Mouse (Mus musculus) lung, embryonic 16.5 days (tissue): ENCODE data around the gene BC030499. TPM values are rescaled to one million over a fixed set of nuclear protein-coding genes. Genes with fewer than 3 reads are reported as not detected.

Experiments used
- ATAC-seq: fragments of 200-750 bp; cut with Nextera tagmentation; 2 replicates; pipeline ENCODE4 v1.8.0; 2017; ENCODE audit warnings: low read depth, mild to moderate bottlenecking, moderate library complexity
- H3K27ac ChIP-seq: fragments of 300-500 bp; sonication (generic); 2 replicates; pipeline ENCODE4 v1.5.1; 2014; ENCODE audit warnings: mild to moderate bottlenecking, control low read depth, low read length
- H3K27me3 ChIP-seq: fragments of 300-500 bp; sonication (generic); 2 replicates; pipeline ENCODE4 v1.6.1; 2014; ENCODE audit warnings: low read depth, low read length, mixed read lengths; ENCODE audit not compliant: control insufficient read depth, insufficient read depth
- H3K36me3 ChIP-seq: fragments of 300-500 bp; sonication (generic); 2 replicates; pipeline ENCODE4 v1.6.1; 2014; ENCODE audit warnings: low read length; ENCODE audit not compliant: control insufficient read depth, insufficient read depth
- H3K4me1 ChIP-seq: fragments of 300-500 bp; sonication (generic); replicated peaks from 2 replicates; pipeline ENCODE4 v1.6.1; 2014; ENCODE audit warnings: low read length, mixed read lengths; ENCODE audit not compliant: control insufficient read depth, insufficient read depth
- H3K4me2 ChIP-seq: fragments of 300-500 bp; sonication (generic); 2 replicates; pipeline ENCODE4 v1.6.1; 2014; ENCODE audit warnings: low read depth, low read length, control low read depth
- H3K4me3 ChIP-seq: fragments of 300-500 bp; sonication (generic); 2 replicates; pipeline ENCODE4 v1.5.1; 2014; ENCODE audit warnings: mild to moderate bottlenecking, low read length, control low read depth
- H3K9ac ChIP-seq: fragments of 300-500 bp; sonication (generic); 2 replicates; pipeline ENCODE4 v1.6.1; 2014; ENCODE audit warnings: low read length, control low read depth
- H3K9me3 ChIP-seq: fragments of 300-500 bp; sonication (generic); 2 replicates; pipeline ENCODE4 v1.6.1; 2016; ENCODE audit warnings: low read length; ENCODE audit not compliant: control insufficient read depth
- WGBS: fragments of 180-500 bp; shearing (Covaris S2); extraction: QIAGEN DNeasy Blood & Tissue Kit; methylation state at CpG from one replicate; pipeline ENCODE4 v1.1.7; 2014; 5-methylcytosine and 5-hydroxymethylcytosine counted together
- polyA plus RNA-seq: library from polyadenylated mRNA; unstranded; fragments of >200 nt; fragmentation: Nextera tagmentation; extraction: Ambion mirVana; gene quantifications from 2 replicates; pipeline ENCODE4 v1.2.1, GENCODE M21; 2015

Gene BC030499
- polyA plus RNA-seq, 1 experiment from 2014 or later: 0.13 TPM

DNA sequence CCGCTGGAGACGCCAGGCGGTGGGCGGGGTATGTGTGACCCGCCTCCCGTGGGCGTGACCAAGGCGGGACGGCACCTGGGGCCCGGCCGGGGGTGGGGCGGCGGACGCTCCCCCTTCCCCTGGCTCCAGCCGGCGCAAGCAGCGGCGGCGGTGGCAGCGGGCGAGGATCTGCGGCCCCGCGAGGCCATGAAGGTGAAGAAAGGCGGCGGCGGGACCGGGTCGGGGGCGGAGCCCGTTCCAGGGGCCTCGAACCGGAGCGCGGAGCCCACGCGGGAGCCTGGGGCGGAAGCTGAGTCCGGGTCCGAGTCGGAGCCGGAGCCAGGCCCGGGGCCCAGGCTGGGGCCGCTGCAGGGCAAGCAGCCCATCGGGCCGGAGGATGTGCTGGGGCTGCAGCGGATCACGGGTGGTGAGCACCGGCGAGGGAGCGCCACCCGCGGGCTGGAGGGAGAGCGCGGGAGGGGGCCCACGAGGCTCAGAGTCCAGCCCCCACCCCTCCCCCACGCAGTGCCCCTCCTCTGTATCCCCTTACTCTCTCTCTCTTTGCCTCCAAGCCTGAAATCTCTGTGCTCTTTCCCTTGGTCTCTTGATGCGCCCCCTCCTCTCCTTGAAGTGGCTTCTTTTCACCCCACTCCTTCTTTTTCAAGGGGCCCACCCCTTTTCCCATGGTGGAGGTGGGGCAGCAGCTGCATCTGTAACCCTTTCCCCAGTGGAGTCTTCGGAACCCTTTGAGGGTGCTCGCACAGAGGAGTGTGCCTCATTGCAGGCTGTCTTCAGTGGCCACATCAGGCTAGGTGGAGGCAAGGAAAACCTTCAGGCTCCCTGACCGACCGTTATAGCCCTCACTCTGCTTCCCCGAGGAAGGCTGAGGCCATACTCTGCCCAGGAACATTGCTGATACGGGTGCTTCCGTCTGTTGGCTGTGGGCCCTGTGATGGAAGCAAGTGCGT is 53.0 kb downstream of the BC030499 start, which contains the start of gene Unc119:
Gene Unc119, plus strand, starts transcription at position 102 of the 947 bp plus-strand sequence.
- Histone ChIP-seq H3K9ac (peak within 1 kb of the TSS; percentile 87), H3K27ac (peak within 1 kb of the TSS; percentile 32), H3K27me3 (no peaks in the 10 kb centered on the region), H3K9me3 (no peaks in the 10 kb centered on the region), H3K4me3 (peak within 1 kb of the TSS; percentile 78), H3K4me1 (peaks cover 19% of the 10 kb centered on the region), H3K36me3 (peaks cover 5% of the 10 kb centered on the region; the same call in 1 of the 2 replicates), H3K4me2 (peak within 1 kb of the TSS; percentile 92)
- under 1% methylated on average over 54 of the region's 66 CpGs for WGBS
- ATAC-seq: peak; percentile 87

DNA sequence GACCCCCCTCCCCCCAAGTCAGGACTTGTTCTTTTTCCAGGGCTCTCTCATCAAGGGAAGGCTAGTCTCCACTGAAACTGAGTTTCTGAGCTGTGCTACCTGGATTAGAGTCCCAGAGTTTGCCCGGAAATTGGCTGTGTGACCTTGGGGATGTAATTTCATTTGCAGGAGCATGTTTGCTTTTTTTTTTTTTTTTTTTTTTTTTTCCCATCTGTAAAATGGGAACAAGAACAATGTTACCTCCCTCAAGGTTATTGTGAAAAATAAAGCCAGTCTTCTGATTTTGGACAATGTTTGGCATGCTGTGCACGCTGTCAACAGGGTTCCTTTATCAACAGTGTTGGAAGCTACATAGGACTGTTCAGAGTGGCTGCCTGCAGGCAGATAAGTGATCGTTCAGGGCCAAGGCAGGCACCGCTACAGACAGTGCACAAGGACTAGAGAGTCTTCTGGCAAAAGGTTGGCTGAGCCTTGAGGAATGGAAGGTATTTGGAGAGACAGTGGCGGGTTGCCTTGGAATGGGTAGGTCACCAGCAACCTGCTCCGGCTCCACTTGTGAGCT is 53.8 kb downstream of the BC030499 start:
- no peak for ATAC-seq
- H3K9me3 ChIP-seq: no peaks in the 10 kb centered on the region
- H3K27ac ChIP-seq: peak overlapping the region; percentile 32; the same call in 1 of the 2 replicates
- peak overlapping the region; percentile 87; the same call in 1 of the 2 replicates for H3K9ac ChIP-seq
- WGBS: 62% methylated on average over 6 of the region's 6 CpGs
- H3K36me3 ChIP-seq: peaks cover 2% of the 10 kb centered on the region; the same call in 1 of the 2 replicates
- peak overlapping the region; percentile 92 for H3K4me2 ChIP-seq
- peak overlapping the region; percentile 78 for H3K4me3 ChIP-seq
- H3K27me3 ChIP-seq: no peaks in the 10 kb centered on the region
- H3K4me1 ChIP-seq: peaks cover 20% of the 10 kb centered on the region

DNA sequence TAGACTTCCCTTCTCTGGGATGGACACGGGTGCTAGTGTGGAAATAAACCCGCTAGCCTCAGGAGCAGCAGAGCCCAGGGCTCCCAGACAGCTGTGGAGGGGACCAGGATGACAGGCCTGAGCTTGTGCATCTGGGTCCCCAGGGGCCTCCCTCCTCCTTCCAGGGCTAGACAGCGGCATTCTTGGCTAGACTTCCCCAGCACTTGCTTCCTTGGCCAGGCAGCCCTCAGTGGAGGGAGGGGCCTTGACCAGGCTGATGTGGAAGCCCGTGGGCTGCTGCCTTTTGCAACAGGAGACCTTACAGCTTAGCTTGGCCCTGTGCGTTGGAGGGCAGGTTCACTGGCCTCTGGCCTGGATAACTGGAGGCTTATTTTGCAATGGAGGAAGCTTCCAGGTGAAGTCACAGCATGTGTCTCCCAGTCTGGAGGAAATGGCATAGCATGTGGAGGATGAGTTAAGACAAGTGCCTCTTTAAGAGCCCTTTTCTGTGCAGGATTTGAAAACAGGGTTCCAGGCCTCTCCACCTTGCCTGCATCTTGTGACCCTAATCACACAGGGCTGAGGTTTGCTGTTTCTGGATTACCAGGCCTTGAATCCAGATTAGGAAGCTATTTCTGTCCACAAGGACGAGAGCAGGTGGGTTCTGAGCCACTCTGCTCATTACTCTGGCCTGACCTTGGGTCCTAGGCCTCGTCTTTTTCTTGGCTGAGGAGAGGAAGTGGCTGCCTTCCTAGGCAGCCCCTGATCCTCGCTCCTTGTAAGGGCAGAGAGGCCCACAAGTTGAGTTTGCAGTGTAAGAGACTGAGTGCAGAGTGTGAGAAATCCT is 54.5 kb downstream of the BC030499 start:
- Histone ChIP-seq H3K4me1 (peaks cover 25% of the 10 kb centered on the region), H3K27ac (peak overlapping the region; percentile 20; the same call in 1 of the 2 replicates), H3K9me3 (no peaks in the 10 kb centered on the region), H3K4me3 (peak overlapping the region; percentile 7; the same call in 1 of the 2 replicates), H3K4me2 (peak overlapping the region; percentile 92; the same call in 1 of the 2 replicates), H3K36me3 (no peaks in the 10 kb centered on the region), H3K9ac (0 out of 2 replicates have a peak overlapping the region, but pooled peaks have one; percentile 13), H3K27me3 (no peaks in the 10 kb centered on the region)
- WGBS: 39% methylated on average over 8 of the region's 8 CpGs
- ATAC-seq: peak; percentile 38

DNA sequence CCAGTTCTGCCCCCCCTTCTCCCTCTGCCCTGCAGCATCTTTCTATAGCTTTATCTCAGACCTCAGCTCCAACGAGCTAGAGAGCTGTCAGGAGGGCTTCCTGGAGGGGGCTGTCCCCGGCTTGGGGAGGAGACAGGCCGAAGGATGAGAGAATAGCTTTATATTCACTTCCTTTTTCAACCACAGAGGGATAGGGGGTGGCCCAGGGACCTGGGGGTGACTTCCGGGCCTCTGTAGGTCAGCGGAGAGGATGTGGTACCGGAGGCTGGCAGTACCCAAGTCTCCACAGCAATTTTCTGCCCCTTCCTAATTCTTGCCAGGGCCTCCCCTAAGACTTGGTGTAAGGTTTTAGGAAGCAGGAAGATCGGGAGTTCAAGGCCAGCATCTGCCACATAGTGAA is 55.2 kb downstream of the BC030499 start:
- peaks cover 25% of the 10 kb centered on the region for H3K4me1 ChIP-seq
- no peak for ATAC-seq
- no peaks in the 10 kb centered on the region for H3K36me3 ChIP-seq
- no peak overlapping the region for H3K4me3 ChIP-seq
- H3K27ac ChIP-seq: no peak overlapping the region
- no peak overlapping the region for H3K4me2 ChIP-seq
- H3K9me3 ChIP-seq: no peaks in the 10 kb centered on the region
- H3K9ac ChIP-seq: no peak overlapping the region
- H3K27me3 ChIP-seq: no peaks in the 10 kb centered on the region
- WGBS: 64% methylated on average over 7 of the region's 7 CpGs

Other genes with a start within 250 kb of the BC030499 start
- gene Eral1, start 210.5 kb upstream of the BC030499 start, polyA plus RNA-seq: 35.0 and 35.1 TPM in 2 replicates
- 13.6 and 17.1 TPM in 2 replicates for gene Fam222b, start 196.2 kb upstream of the BC030499 start, polyA plus RNA-seq
- gene Traf4, start 125.3 kb upstream of the BC030499 start, polyA plus RNA-seq: 84.2 and 96.3 TPM in 2 replicates
- 20.6 and 22.3 TPM in 2 replicates for gene Nek8, start 114.2 kb upstream of the BC030499 start, polyA plus RNA-seq
- gene Tlcd1, start 114.1 kb upstream of the BC030499 start, polyA plus RNA-seq: 24.4 and 25.9 TPM in 2 replicates
- gene Rpl23a, start 107.3 kb upstream of the BC030499 start, polyA plus RNA-seq: 1,346 and 1,426 TPM in 2 replicates
- gene Rab34, start 102.4 kb upstream of the BC030499 start, polyA plus RNA-seq: 117 and 129 TPM in 2 replicates
- 5.3 and 6.8 TPM in 2 replicates for gene Proca1, start 97.4 kb upstream of the BC030499 start, polyA plus RNA-seq
- gene Sdf2, start 45.1 kb upstream of the BC030499 start, polyA plus RNA-seq: 81.9 and 84.7 TPM in 2 replicates
- 24.6 and 26.2 TPM in 2 replicates for gene Supt6, start 44.9 kb upstream of the BC030499 start, polyA plus RNA-seq
- gene 2610507B11Rik, start 29.1 kb upstream of the BC030499 start, polyA plus RNA-seq: 59.5 and 63.5 TPM in 2 replicates
- 44.9 and 46.7 TPM in 2 replicates for gene Spag5, start 10.7 kb downstream of the BC030499 start, polyA plus RNA-seq
- gene Aldoc, start 32.1 kb downstream of the BC030499 start, polyA plus RNA-seq: 8.9 and 12.1 TPM in 2 replicates
- gene Pigs, start 37.6 kb downstream of the BC030499 start, polyA plus RNA-seq: 81.8 and 84.8 TPM in 2 replicates
- gene Unc119, start 52.6 kb downstream of the BC030499 start, polyA plus RNA-seq: 26.6 and 27.2 TPM in 2 replicates
- gene Foxn1, start 95.7 kb downstream of the BC030499 start, polyA plus RNA-seq: 0.77 and 1.2 TPM in 2 replicates
- gene Slc13a2, start 131.4 kb downstream of the BC030499 start, polyA plus RNA-seq: 0.15 and 0.47 TPM in 2 replicates
- gene Slc46a1, start 174.9 kb downstream of the BC030499 start, polyA plus RNA-seq: 12.2 TPM in 2 replicates
- 0.97 and 1.2 TPM in 2 replicates for gene Sarm1, start 206.9 kb downstream of the BC030499 start, polyA plus RNA-seq
- 1.5 and 14.5 TPM in 2 replicates for gene Vtn, start 208.2 kb downstream of the BC030499 start, polyA plus RNA-seq
- gene Sebox, start 212.6 kb downstream of the BC030499 start, polyA plus RNA-seq: not detected in 2 replicates
- 44.9 and 48.3 TPM in 2 replicates for gene Tmem199, start 221.3 kb downstream of the BC030499 start, polyA plus RNA-seq
- 142 TPM in 2 replicates for gene Poldip2, start 221.4 kb downstream of the BC030499 start, polyA plus RNA-seq
- gene Tnfaip1, start 245.5 kb downstream of the BC030499 start, polyA plus RNA-seq: 80.2 and 85.1 TPM in 2 replicates
- gene Ift20, start 245.5 kb downstream of the BC030499 start, polyA plus RNA-seq: 145 and 154 TPM in 2 replicates